Mouse (Mus musculus): ENCODE data around the gene Pafah1b2.

Gene Pafah1b2

DNA sequence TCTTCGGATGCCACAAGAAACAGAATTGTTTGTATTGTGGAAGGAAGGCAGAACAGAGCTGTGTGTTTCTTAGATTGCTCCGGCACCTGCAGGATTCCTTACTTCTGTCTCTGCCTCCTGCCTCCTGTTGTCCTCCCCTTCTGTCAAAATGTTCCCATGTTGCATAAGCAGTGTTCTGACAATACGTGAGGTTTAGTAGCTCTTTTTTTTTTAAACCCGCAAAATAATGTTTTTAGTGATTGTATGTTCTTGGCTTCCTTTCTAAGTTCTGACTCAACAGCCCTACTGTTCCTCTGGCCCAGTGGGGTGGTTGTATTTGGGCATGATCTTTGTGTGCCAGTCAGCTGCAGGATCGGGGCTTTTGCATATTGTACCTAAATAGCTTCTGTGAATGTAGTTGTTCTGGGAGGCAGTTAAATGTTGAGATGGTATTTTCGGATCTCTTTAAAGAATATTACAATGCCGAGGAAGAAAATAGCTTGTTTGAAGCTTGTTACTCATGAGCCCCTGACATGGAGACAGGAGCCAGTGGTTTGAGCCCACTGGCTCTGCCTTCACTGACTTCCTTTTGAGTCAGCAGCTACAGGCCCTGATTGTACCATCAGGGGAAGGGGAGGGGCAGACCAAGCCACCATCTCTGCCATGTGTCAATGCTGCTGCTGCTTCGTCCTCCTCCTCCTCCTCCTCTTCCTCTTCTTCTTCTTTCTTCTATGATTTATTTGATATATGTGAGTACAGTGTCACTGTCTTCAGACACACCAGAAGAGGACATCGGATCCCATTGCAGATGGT lies 13.8 kb upstream of the Pafah1b2 start:
- DNase-seq: no peak

- no peak for DNase-seq
These were observed 11.1 kb upstream of the Pafah1b2 start for GRCm38 (mm10) chr9:46023591-46023990.

DNA sequence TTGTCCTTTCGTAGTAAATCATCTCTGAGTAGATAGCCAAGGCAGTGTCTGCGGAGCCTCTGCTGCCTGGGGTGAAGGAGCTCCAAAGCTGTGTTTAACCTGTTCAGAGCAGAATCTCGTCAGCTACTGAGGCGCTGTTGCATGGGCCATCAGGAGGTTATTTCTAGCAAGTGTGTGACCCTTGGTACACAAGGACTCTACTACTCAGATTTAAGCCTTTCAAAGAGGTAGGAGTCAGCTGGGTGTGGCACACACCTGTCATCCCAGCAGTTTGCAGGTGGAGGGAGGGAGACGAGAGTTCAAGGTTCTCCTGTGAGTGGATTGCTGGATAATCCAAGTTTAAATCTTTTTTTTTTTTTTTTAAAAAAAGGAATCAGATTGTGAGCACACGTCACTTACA lies 7.5 kb upstream of the Pafah1b2 start:
- no peak for DNase-seq

- DNase-seq: no peak
These were observed 5.8 kb upstream of the Pafah1b2 start for GRCm38 (mm10) chr9:46018316-46018715.

GRCm38 (mm10) chr9:46016417-46016816 lies 3.9 kb upstream of the Pafah1b2 start:
- peak; percentile 47 for DNase-seq

GRCm38 (mm10) chr9:46015831-46016230 lies 3.3 kb upstream of the Pafah1b2 start:
- DNase-seq: peak; percentile 61

DNA sequence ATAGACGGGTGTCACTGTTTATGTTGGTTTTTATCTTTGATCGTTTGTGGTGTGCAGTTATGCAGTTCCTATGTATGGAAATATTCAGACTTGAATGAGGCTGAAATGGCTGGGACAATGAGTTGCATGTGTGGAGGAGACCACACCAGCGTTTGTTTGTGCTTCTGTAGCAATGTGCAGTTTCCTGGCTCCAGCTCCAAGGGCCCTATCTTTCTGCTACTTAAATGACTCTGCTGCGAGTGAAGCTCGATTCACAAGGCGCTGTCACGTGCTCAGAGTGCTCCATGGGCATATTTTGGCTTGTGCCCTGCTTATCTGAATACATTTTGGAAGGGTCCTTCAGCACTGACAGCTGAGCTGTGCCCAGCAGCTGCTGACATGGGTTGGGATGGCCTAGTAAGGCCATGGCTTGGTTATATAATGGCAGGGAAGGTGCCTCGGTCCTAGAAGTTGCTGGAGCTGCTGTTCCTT lies 2.6 kb upstream of the Pafah1b2 start:
- DNase-seq: peak; percentile 41

GRCm38 (mm10) chr9:46014251-46014681 lies 1.8 kb upstream of the Pafah1b2 start:
- peak; percentile 75 for DNase-seq

DNA sequence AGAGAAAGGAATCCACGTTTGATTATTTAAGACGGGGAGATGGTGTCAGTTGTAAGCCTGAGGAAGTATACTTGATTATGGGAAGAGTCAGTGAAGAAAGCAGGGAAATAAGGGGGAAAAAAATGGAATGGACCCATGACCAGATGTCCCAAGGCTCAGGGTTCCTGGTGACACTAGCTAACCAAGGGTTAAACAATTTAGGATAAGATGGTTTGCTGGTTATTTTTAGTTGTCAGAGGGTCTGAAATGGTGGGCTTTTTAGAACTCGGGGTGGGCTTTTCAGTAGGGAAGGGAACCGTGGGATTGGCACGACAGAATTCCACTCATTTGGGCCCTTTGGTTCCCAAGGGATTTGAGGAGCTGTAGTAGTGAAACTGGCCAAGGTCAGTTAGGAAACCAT lies 1.1 kb upstream of the Pafah1b2 start:
- no peak for DNase-seq

GRCm38 (mm10) chr9:46013009-46013586 lies 608 bp upstream of the Pafah1b2 start:
- DNase-seq: peak; percentile 60

GRCm38 (mm10) chr9:46011094-46011970 lies 1.2 kb downstream of the Pafah1b2 start:
- DNase-seq: no peak

DNA sequence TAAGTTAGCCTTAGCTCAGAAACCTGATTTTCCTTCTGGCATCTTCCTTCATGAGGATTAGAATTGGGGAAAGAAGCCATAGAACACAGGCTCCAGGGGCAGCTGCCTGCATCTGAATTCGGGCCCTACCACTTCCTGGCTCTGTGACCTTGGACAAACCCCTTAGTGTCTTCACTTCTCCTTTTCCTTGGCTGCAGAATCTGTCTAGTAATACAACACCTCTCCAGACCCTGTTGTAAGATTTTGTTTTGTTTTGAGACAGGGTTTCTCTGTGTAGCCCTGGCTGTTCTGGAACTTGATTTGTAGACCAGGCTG lies 2.9 kb downstream of the Pafah1b2 start:
- DNase-seq: no peak

DNA sequence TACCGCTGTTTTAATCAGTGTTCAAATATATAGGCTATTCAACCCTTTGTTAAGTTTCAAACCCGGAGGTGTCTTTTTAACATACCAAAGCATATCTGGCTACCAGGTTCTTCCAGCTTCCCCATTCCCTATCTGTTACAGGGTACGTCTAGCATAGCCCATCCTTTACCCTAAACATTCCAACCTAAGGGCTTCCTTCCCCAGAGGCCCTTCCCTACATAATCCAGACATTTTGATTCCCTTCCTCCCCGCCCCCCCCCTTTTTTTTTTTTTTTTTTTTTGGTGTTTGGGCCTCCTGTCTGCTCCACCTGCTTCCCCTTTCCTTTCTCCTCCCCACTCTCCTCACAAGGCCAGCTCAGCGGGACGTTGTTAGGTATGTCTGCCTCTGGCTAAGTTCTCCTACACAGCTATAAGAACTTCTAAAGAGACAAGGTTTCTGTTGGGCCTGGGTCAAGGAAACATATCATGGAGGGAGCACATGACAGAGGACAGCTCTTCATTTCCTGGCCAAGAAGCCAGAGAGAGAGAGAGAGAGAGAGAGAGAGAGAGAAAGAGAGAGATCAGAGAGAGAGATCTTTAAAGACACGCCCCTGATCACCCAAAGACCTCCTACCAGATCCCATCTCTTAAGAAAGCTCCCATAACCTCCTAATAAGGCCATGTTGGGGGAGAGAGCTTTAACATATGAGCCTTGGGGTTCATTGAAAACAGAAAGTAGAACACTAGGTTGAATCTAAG lies 3.4 kb downstream of the Pafah1b2 start:
- no peak for DNase-seq

GRCm38 (mm10) chr9:46006224-46006623 lies 6.3 kb downstream of the Pafah1b2 start:
- DNase-seq: no peak

- DNase-seq: no peak
These were observed 8.0 kb downstream of the Pafah1b2 start for GRCm38 (mm10) chr9:46004529-46004928.

DNA sequence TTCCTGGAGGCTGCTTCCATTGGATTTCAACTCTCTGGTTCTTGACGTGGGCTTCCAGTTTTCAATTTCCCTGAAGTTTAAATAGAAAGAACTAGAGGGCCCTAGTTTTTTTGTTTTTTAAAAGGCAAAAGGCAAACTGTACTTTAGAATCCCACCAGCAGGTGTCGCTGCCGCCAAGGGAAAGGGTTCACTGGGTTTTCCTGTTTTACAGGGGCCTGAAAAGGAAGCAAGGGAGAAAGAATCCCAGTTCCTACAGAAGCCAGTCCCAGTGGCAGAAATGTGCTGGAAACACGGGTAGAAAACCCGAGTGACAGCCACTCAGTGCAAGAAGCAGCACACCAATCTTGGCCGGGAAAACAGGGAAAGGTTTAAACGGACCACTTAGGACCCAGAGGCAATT lies 8.8 kb downstream of the Pafah1b2 start:
- peak; percentile 90 for DNase-seq

DNA sequence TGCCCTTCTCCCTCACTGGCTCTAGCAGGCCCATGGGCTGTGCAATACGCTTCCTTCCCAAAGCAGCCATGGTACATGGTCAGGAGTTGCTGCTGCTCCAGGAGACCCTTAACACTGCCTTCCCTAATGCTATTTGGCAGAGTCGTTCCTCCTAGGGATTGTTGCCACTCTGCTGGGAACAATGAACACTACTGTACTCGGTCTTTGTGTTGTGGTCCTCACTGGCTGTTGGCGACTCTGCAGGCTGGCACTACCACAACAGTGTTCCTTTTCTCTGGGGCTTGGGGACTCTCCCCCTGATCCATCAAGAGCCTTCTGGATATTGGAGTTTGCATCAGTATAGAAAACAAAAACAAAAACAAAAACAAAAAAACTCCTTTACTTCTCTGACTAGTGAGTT lies 13.5 kb downstream of the Pafah1b2 start:
- DNase-seq: no peak

GRCm38 (mm10) chr9:45985229-45985567 lies 27.3 kb downstream of the Pafah1b2 start:
- peak; percentile 89 for DNase-seq

DNA sequence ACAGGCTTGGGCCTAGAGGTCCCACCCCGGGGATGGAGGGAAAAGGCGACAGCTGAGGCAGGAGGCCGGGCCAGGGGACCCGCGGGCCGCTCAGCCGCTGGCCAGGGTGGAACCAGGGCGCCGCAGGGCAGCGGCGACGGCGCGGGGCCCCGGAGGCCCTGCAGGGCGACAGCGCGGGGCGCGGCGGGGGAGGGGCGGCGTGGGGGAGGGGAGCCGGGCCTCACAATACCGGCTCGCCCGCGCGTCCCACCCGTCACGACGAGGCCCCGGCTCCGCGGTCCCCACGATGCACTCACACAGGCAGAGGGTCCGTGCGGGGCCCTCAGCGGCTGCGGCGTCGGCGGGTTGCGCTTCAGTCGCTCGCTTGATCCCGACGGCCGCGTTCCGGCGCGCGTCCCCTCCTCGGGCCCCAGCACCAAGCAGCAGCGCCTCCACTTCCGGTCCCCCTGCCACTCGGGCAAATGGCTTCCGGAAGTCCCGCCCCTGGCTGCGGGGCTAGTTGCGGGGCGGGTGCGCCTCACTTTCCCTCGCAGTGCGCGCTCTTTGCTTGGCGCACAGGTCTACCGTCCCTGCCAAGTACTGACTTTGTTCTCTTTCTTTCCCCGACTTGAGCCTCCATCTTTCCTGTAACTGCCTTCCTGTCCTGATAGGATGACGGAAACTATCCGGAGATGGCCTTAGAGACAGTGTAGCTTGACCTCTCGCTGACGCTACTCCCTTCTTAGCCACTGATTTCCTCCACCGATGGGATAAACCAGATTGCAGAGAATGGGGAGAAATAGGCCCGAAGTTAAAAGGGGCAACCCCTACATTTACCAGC lies 27.9 kb downstream of the Pafah1b2 start:
- DNase-seq: peak; percentile 92

DNA sequence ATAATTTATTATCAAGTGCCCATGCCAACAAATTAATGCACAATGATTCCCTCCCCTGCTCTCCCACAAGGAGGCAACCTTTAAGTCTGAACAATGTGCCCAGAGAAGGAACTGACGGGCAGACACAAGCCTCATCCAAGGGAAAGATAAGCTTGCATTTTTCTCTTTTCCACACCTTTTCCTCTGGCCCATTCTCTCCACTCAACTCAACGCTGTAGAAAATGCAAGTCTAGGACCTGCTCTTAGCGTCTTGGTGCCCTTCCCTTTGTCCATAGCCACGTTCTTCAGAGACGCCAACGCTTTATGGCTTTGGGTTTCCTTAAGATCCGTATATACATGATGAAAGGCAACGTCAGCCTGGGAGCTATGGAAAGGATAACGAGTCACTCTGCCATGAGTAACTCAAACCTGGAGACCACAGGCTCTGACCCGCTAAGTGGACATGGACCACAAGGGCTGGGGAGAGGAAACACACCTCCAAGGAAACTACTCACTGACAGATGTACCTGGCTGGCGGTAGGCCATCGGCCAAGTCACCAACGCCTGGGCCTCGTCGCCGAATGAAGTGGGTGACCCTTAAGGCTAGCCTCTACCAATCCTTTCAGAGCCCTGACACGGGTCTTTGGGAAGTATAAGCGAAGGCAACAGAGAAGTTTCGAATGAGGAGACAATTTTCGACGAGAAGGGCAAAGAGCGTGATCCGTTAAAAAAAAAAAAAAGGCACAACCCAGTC lies 28.6 kb downstream of the Pafah1b2 start:
- peak; percentile 34 for DNase-seq

DNA sequence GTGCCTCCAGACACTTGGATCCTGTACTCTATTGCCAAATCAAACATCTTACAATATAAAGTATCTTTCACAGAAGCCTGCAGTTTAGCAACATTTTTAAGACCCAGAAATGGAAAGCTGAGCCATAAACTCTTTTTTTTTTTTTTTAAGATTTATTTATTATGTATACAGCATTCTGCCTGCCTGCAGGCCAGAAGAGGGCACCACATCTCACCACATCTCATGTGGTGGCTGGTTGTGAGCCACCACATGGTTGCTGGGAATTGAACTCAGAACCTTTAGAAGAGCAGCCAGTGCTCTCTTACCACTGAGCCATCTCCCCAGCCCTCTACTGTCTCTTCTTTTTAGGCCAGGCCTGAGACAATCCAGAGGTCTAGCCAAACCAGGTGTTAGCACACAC lies 31.2 kb downstream of the Pafah1b2 start:
- no peak for DNase-seq

All from lung, postnatal 10 days (tissue).